Mouse (Mus musculus) C2C12 (cell line): ENCODE results near the gene Slamf6.

Experiments
- CTCF ChIP-seq: IDR thresholded peaks from one replicate; pipeline ENCODE4 v1.5.1; 2011; ENCODE audit not compliant: control insufficient read depth, insufficient read depth, insufficient read length
- FOSL1 ChIP-seq: IDR thresholded peaks from one replicate; pipeline ENCODE4 v1.8.0; 2011; ENCODE audit warnings: mild to moderate bottlenecking, low read length; ENCODE audit not compliant: poor library complexity, insufficient read depth, severe bottlenecking
- MAX ChIP-seq: IDR thresholded peaks from one replicate; pipeline ENCODE4 v1.6.1; 2011; ENCODE audit warnings: mild to moderate bottlenecking, control low read depth
- USF1 ChIP-seq: IDR thresholded peaks from one replicate; pipeline ENCODE4 v1.6.1; 2011; ENCODE audit warnings: low read depth, mild to moderate bottlenecking, control low read depth, moderate library complexity

DNA sequence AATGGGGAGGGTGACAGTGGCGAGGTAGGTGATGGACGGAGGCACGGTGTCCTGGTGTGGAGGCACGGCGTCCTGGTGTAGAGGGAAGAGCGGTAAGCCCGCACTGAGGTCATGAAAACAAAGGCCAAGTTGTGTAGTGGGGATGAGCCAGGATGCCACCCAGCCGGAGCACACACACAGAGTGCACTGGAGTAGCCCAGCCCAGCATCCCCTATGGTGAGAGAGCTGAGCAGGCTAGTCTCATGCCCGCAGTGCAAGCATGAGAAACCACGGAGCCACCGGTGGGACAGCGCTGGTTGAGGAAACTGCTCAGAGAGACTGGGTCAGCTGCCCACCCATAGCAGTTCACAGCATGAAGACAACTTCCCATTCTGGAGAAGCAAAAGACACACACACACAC, 84.3 kb downstream of the Slamf6 start:
- TF ChIP-seq CTCF (no peak), MAX (no peak), FOSL1 (no peak), USF1 (no peak)
